Mouse (Mus musculus) bone marrow macrophage, adult 2 months (primary cell): ENCODE data around the gene Farp2. TPM values are rescaled to one million over a fixed set of nuclear protein-coding genes. Genes with fewer than 3 reads are reported as not detected.
A peak's percentile ranks its signal among the peaks of the same experiment; 100 is the strongest.
"Not testable (repeated sequence)": the region's sequence is repeated elsewhere in the genome, so short reads cannot be mapped to it uniquely, and the experiment has no call there.

Source experiments
- H3K27ac ChIP-seq: 2 replicates; pipeline ENCODE4 v1.5.1; 2012; ENCODE audit warnings: low read depth, low read length; ENCODE audit not compliant: insufficient read depth
- H3K4me1 ChIP-seq: 2 replicates; pipeline ENCODE4 v1.6.1; 2012; ENCODE audit warnings: low read length; ENCODE audit not compliant: control insufficient read depth, insufficient read depth
- H3K4me3 ChIP-seq: 2 replicates; pipeline ENCODE4 v1.5.1; 2012; ENCODE audit warnings: mild to moderate bottlenecking, low read length, moderate library complexity; ENCODE audit not compliant: insufficient read depth
- CTCF ChIP-seq: IDR thresholded peaks from 2 replicates; pipeline ENCODE4 v1.5.1; 2012; ENCODE audit warnings: low read depth, mild to moderate bottlenecking, low read length, moderate library complexity
- POLR2A ChIP-seq: IDR thresholded peaks from 2 replicates; pipeline ENCODE4 v1.6.1; 2012; ENCODE audit warnings: mild to moderate bottlenecking, low read depth, low read length, borderline replicate concordance
- polyA plus RNA-seq: library from polyadenylated mRNA; stranded (reverse); fragments of >200 nt; gene quantifications from 2 replicates; pipeline ENCODE4 v1.2.4, GENCODE M21; 2012; ENCODE audit not compliant: missing spikeins, insufficient read depth, insufficient read length

Gene Farp2
- polyA plus RNA-seq: 3.4 and 4.4 TPM in 2 replicates

GRCm38 (mm10) chr1:93511585-93512350 is at the start of gene Farp2:
TSS of gene Farp2 (plus strand) at chr1:93512079.
- TF ChIP-seq POLR2A: no peak
- no peak for TF ChIP-seq CTCF
- H3K4me3 ChIP-seq: peak within 1 kb of the TSS; percentile 58
- peaks cover 7% of the 10 kb centered on the region for H3K4me1 ChIP-seq
- H3K27ac ChIP-seq: no peak within 1 kb of the TSS; the same call in none of the 2 replicates

- TF ChIP-seq CTCF (no peak), POLR2A (no peak)
- Histone ChIP-seq H3K4me3 (no peak overlapping the region), H3K27ac (no peak overlapping the region), H3K4me1 (peaks cover 3% of the 10 kb centered on the region)
Observed at GRCm38 (mm10) chr1:93465066-93465465, 46.8 kb upstream of the Farp2 start.

GRCm38 (mm10) chr1:93465746-93466145 is 46.1 kb upstream of the Farp2 start:
- H3K27ac ChIP-seq: no peak overlapping the region
- peaks cover 3% of the 10 kb centered on the region for H3K4me1 ChIP-seq
- TF ChIP-seq POLR2A (no peak), CTCF (no peak)
- no peak overlapping the region for H3K4me3 ChIP-seq

GRCm38 (mm10) chr1:93468626-93469025 is 43.3 kb upstream of the Farp2 start:
- Histone ChIP-seq H3K27ac (no peak overlapping the region), H3K4me3 (no peak overlapping the region), H3K4me1 (peaks cover under 1% of the 10 kb centered on the region)
- TF ChIP-seq POLR2A (no peak), CTCF (no peak)

DNA sequence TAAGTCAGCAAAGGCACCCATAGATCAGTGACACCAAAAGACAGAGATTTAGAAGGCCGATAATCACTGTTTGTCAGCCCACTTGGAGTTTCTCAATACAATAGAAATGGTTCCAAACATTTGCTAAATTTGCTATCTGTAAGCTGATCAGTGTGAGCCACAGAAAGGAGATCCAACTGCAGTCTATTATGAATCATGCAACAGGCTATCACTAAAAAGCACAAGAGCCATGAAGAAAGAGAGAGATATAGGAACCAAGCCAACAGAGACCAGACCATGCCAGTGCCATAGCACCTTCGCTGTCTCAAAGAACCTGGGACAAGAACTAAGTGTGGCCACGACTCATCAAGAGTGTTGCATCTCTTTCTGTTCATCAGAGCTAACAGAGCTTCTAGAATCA is 36.2 kb upstream of the Farp2 start:
- no peak for TF ChIP-seq CTCF
- TF ChIP-seq POLR2A: no peak
- H3K4me1 ChIP-seq: 0 out of 2 replicates have a peak, but pooled peaks cover 6% of the 10 kb centered on the region
- H3K27ac ChIP-seq: no peak overlapping the region
- no peak overlapping the region for H3K4me3 ChIP-seq

GRCm38 (mm10) chr1:93477758-93478585 is 33.9 kb upstream of the Farp2 start:
- TF ChIP-seq CTCF (peak; percentile 26; the same call in 1 of the 2 replicates), POLR2A (no peak)
- Histone ChIP-seq H3K4me1 (peaks cover 8% of the 10 kb centered on the region), H3K4me3 (peak overlapping the region; percentile 72), H3K27ac (peak overlapping the region; percentile 91)

GRCm38 (mm10) chr1:93478586-93479475 is 33.0 kb upstream of the Farp2 start, which contains the start of gene Hdlbp:
TSS of gene Hdlbp (minus strand) at chr1:93478815.
- Histone ChIP-seq H3K27ac (peak within 1 kb of the TSS; percentile 91), H3K4me3 (peak within 1 kb of the TSS; percentile 96), H3K4me1 (peaks cover 10% of the 10 kb centered on the region)
- no peak for TF ChIP-seq POLR2A
- TF ChIP-seq CTCF: peak; percentile 2; the same call in 1 of the 2 replicates

DNA sequence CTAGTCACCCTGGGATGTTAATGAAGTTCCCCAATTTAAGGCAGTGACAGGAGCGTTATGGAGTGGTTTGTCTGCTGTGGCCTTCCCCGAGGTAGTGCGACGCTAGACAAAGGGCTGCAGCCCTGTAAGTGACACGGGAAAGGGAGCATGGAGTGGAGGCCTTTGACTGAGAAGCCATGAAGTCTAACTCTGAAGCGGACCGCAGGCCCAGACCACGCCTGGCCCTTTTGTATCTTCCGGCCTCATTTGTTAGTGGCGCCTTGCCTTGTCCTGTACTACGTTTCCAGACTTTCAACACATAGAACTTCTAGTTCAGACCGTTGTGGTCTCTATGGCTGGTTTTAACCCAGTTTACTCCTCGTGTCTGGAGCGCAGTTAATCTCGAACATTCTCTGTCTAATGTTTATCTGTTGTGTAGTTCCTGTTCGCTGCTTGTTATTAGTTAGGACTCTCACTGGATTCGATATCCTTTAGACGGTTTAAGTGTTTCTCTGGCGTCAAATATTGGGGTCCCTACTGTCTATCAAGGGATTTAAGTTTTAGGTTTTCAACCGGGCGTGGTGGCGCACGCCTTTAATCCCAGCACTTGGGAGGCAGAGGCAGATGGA is 32.3 kb upstream of the Farp2 start:
- Histone ChIP-seq H3K27ac (peak overlapping the region; percentile 90), H3K4me3 (peak overlapping the region; percentile 96), H3K4me1 (peaks cover 13% of the 10 kb centered on the region)
- no peak for TF ChIP-seq CTCF
- no peak for TF ChIP-seq POLR2A

- H3K4me1 ChIP-seq: peaks cover 17% of the 10 kb centered on the region
- H3K27ac ChIP-seq, H3K4me3 ChIP-seq: not testable (repeated sequence)
Observed at GRCm38 (mm10) chr1:93486302-93486701, 25.6 kb upstream of the Farp2 start.
